Mouse (Mus musculus): ENCODE results near the gene Tom1l2.

DNA sequence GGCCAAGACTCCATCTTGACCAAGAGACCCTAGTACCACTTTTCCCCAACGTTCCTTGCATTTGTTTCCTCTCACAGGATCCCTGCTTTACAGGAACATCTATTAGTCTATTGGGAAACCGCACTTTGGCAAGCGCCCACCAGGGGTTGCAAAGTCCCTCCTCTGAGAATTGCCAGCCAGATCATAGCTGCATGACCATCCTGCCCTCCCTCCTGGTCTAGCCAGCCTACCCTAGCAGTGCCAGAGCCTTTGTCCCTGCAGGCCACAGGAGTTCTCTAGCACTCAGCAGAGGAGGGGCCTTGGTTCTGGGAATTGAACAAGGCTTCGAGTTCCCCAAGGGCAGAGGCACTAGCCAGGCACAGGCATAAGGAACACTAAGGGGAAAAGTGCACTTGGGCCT is 128.0 kb downstream of the Tom1l2 start:
- TF ChIP-seq EP300 (IDR thresholded peaks at IDR 0.05; ENCODE audit: low read depth) (no peak), CTCF (IDR thresholded peaks at IDR 0.05; ENCODE audit: low read depth) (peak; percentile 18; the same call in 1 of the 2 replicates)
